Mouse (Mus musculus): ENCODE results near the gene Fam20b.

Gene Fam20b

GRCm38 (mm10) chr1:156727234-156728108 lies 8.6 kb upstream of the Fam20b start:
- no peak for DNase-seq

GRCm38 (mm10) chr1:156722089-156722488 lies 3.2 kb upstream of the Fam20b start:
- DNase-seq: no peak

- no peak for DNase-seq
These were observed 1.2 kb upstream of the Fam20b start for GRCm38 (mm10) chr1:156720046-156720445.

- DNase-seq: peak; percentile 62
These were observed 468 bp downstream of the Fam20b start for GRCm38 (mm10) chr1:156718286-156718949.

- peak; percentile 28 for DNase-seq
These were observed 1.1 kb downstream of the Fam20b start for GRCm38 (mm10) chr1:156717751-156718285.

- DNase-seq: no peak
These were observed 2.2 kb downstream of the Fam20b start for GRCm38 (mm10) chr1:156716681-156717080.

GRCm38 (mm10) chr1:156710472-156711098 lies 8.3 kb downstream of the Fam20b start:
- DNase-seq: no peak

GRCm38 (mm10) chr1:156708672-156709071 lies 10.2 kb downstream of the Fam20b start:
- DNase-seq: no peak

- no peak for DNase-seq
These were observed 13.1 kb downstream of the Fam20b start for GRCm38 (mm10) chr1:156705696-156706285.

- DNase-seq: no peak
These were observed 15.4 kb downstream of the Fam20b start for GRCm38 (mm10) chr1:156703444-156703843.

GRCm38 (mm10) chr1:156702151-156702550 lies 16.7 kb downstream of the Fam20b start:
- no peak for DNase-seq

GRCm38 (mm10) chr1:156686025-156686661 lies 32.7 kb downstream of the Fam20b start:
- no peak for DNase-seq

GRCm38 (mm10) chr1:156679599-156679998 lies 39.3 kb downstream of the Fam20b start:
- DNase-seq: no peak

GRCm38 (mm10) chr1:156677230-156677629 lies 41.7 kb downstream of the Fam20b start:
- DNase-seq: no peak

GRCm38 (mm10) chr1:156676596-156676995 lies 42.3 kb downstream of the Fam20b start:
- peak; percentile 50 for DNase-seq

GRCm38 (mm10) chr1:156676171-156676570 lies 42.7 kb downstream of the Fam20b start:
- DNase-seq: peak; percentile 72

- DNase-seq: peak; percentile 68
These were observed 44.5 kb downstream of the Fam20b start, which contains the start of gene Tor3a for GRCm38 (mm10) chr1:156674195-156675000. Gene Tor3a, minus strand, starts transcription at chr1:156674356.

- DNase-seq: no peak
These were observed 45.3 kb downstream of the Fam20b start for GRCm38 (mm10) chr1:156673476-156674194.

GRCm38 (mm10) chr1:156672720-156673475 lies 46.0 kb downstream of the Fam20b start:
- no peak for DNase-seq

- DNase-seq: no peak
These were observed 47.0 kb downstream of the Fam20b start for GRCm38 (mm10) chr1:156671921-156672320.

All from cerebellum, adult 9-10 months (tissue).